Mouse (Mus musculus) stomach, embryonic 16.5 days (tissue): ENCODE data around the gene Pgls. TPM values are rescaled to one million over a fixed set of nuclear protein-coding genes. Genes with fewer than 3 reads are reported as not detected.

ENCODE experiments used
- ATAC-seq: fragments of 200-750 bp; cut with Nextera tagmentation; 2 replicates; pipeline ENCODE4 v1.8.0; 2017; ENCODE audit warnings: moderate number of reproducible peaks, moderate TSS enrichment; ENCODE audit not compliant: insufficient read depth, low FRiP score
- H3K27ac ChIP-seq: fragments of 300-500 bp; sonication (generic); 2 replicates; pipeline ENCODE4 v1.5.1; 2014; ENCODE audit warnings: low read length
- H3K27me3 ChIP-seq: fragments of 300-500 bp; sonication (generic); 2 replicates; pipeline ENCODE4 v1.6.1; 2014; ENCODE audit warnings: low read length, control low read depth, mixed read lengths; ENCODE audit not compliant: control insufficient read depth, insufficient read depth
- H3K36me3 ChIP-seq: fragments of 300-500 bp; sonication (generic); 2 replicates; pipeline ENCODE4 v1.6.1; 2014; ENCODE audit warnings: low read length; ENCODE audit not compliant: control insufficient read depth, insufficient read depth
- H3K4me1 ChIP-seq: fragments of 300-500 bp; sonication (generic); 2 replicates; pipeline ENCODE4 v1.6.1; 2014; ENCODE audit warnings: low read length, control low read depth, mixed read lengths; ENCODE audit not compliant: control insufficient read depth, insufficient read depth
- H3K4me2 ChIP-seq: fragments of 300-500 bp; sonication (generic); 2 replicates; pipeline ENCODE4 v1.6.1; 2014; ENCODE audit warnings: low read depth, low read length, mixed read lengths
- H3K4me3 ChIP-seq: fragments of 300-500 bp; sonication (generic); replicated peaks from 2 replicates; pipeline ENCODE4 v1.5.1; 2014; ENCODE audit warnings: mild to moderate bottlenecking, low read length
- H3K9ac ChIP-seq: fragments of 300-500 bp; sonication (generic); 2 replicates; pipeline ENCODE4 v1.6.1; 2014; ENCODE audit warnings: low read length
- H3K9me3 ChIP-seq: fragments of 300-500 bp; sonication (generic); replicated peaks from 2 replicates; pipeline ENCODE4 v1.6.1; 2016; ENCODE audit warnings: low read length, control low read depth; ENCODE audit not compliant: control insufficient read depth
- WGBS: fragments of 180-500 bp; shearing (Covaris S2); extraction: QIAGEN DNeasy Blood & Tissue Kit; methylation state at CpG from one replicate; pipeline ENCODE4 v1.1.7; 2014; 5-methylcytosine and 5-hydroxymethylcytosine counted together
- polyA plus RNA-seq: library from polyadenylated mRNA; unstranded; fragments of >200 nt; fragmentation: Nextera tagmentation; extraction: Ambion mirVana; gene quantifications from 2 replicates; pipeline ENCODE4 v1.2.1, GENCODE M21; 2015

Gene Pgls
- polyA plus RNA-seq, 1 experiment from 2014 or later = 206 TPM

DNA sequence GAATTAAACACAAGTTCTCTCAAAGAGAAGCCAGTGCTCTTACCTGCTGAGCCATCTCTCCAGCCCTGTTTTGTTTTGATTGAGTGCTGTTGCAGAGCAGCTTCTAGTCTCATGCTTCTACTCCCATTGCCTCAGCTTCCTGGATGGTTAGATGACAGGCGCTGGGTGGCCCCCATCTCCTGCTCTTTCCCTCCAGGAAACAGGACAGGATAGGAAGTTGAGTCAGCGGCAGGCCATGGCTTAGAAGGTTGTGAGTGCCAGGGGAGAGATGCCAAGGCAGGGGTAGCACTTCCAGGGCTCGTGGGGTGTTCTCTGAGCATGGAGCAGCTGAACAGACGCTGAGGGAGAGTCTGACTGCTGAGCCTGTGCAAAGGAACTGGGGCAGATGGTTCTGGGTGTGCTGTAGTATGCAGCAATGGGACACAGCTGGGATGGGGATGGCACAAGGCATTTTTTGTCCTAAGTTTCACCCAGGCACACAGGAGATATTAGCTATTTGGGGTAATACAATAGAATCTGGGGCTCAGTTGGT, 14.1 kb upstream of the Pgls start:
- H3K27ac ChIP-seq = no peak overlapping the region
- H3K27me3 ChIP-seq = no peaks in the 10 kb centered on the region
- no peak overlapping the region for H3K4me3 ChIP-seq
- H3K9me3 ChIP-seq = no peaks in the 10 kb centered on the region
- ATAC-seq = no peak
- H3K36me3 ChIP-seq = no peaks in the 10 kb centered on the region
- 70% methylated on average over 4 of the region's 4 CpGs for WGBS
- H3K4me1 ChIP-seq = no peaks in the 10 kb centered on the region
- H3K9ac ChIP-seq = no peak overlapping the region
- H3K4me2 ChIP-seq = no peak overlapping the region

DNA sequence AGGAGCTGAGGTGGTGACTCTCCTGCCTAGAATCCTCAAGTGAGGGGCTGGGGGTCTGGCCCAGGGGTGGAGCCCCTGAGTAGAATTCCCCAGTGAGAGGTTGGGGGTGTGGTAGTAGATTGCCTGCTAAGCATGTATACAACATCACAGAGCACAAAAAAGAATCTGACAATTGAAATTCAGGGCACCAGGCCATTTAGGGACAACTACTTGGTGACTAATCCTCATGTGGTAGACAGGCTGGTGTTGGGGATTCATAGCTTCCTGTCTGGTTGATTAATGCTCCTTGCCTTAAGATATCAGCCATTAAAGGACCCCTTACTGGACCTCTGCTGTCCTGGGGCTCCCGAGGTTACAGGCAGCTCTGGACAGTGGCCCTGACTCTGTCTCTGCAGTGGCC, 13.0 kb upstream of the Pgls start:
- 76% methylated on average over 1 of the region's 1 CpGs for WGBS
- Histone ChIP-seq H3K4me1 (no peaks in the 10 kb centered on the region), H3K9ac (no peak overlapping the region), H3K4me2 (no peak overlapping the region), H3K9me3 (no peaks in the 10 kb centered on the region), H3K27me3 (no peaks in the 10 kb centered on the region), H3K36me3 (no peaks in the 10 kb centered on the region), H3K27ac (no peak overlapping the region), H3K4me3 (no peak overlapping the region)
- ATAC-seq = no peak

DNA sequence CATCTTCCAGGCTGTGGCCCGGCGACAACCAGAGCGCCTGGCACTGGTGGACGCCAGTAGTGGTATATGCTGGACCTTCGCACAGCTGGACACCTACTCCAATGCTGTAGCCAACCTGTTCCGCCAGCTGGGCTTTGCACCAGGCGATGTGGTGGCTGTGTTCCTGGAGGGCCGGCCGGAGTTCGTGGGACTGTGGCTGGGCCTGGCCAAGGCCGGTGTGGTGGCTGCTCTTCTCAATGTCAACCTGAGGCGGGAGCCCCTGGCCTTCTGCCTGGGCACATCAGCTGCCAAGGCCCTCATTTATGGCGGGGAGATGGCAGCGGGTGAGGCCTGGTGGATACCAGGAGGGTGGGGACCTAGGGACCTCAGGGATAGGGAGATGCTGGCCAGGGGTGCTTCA, 12.5 kb upstream of the Pgls start:
- no peaks in the 10 kb centered on the region for H3K27me3 ChIP-seq
- ATAC-seq = no peak
- no peak overlapping the region for H3K9ac ChIP-seq
- H3K27ac ChIP-seq = no peak overlapping the region
- H3K4me3 ChIP-seq = no peak overlapping the region
- no peak overlapping the region for H3K4me2 ChIP-seq
- H3K9me3 ChIP-seq = no peaks in the 10 kb centered on the region
- no peaks in the 10 kb centered on the region for H3K4me1 ChIP-seq
- peaks cover 3% of the 10 kb centered on the region for H3K36me3 ChIP-seq
- WGBS = 88% methylated on average over 14 of the region's 14 CpGs

DNA sequence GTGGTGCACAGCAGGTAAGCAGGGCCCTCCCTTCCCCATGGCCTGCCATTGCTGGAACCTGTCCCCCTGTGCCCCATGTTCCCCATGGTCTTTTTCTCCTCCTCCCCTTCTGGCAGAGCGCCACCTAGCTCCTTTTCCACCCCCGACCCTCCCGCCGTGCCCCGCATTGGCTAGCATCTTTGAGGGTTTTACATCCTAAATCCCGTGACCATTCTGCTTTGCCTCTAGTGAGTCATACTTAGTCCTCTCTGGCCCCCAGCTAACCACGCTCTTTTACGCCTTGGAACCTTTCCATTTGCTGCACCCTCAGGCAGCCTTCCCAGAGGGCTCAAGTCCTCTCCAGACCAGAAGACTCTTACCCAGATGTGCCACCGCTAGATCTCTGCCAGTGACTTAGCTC, 11.8 kb upstream of the Pgls start:
- H3K27ac ChIP-seq = peak overlapping the region; percentile 58; the same call in 1 of the 2 replicates
- no peak overlapping the region for H3K9ac ChIP-seq
- 55% methylated on average over 9 of the region's 9 CpGs for WGBS
- no peak overlapping the region for H3K4me3 ChIP-seq
- peaks cover 5% of the 10 kb centered on the region for H3K36me3 ChIP-seq
- H3K4me2 ChIP-seq = no peak overlapping the region
- H3K27me3 ChIP-seq = no peaks in the 10 kb centered on the region
- H3K9me3 ChIP-seq = no peaks in the 10 kb centered on the region
- H3K4me1 ChIP-seq = no peaks in the 10 kb centered on the region
- ATAC-seq = no peak

DNA sequence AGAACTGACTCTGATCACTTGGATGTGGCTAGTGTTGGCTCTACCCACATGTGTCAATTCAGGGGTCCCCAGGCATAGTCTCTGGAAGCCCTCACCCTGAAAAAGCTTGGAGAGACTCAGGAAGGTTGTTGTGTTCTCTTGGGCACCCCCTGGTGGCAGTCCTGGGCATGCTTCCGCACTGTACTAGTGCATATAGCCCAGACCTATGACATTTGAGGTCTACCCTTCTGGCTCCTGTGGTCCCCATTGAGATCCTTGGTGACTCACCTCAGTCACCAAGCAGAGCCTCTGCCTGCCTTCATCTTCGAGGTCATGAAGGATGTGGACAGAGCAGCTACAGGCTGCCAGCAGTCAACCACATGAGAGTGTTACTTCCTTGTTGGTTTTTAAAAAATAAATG, 5.1 kb upstream of the Pgls start:
- H3K9ac ChIP-seq = no peak overlapping the region
- H3K27me3 ChIP-seq = no peaks in the 10 kb centered on the region
- H3K4me3 ChIP-seq = no peak overlapping the region
- H3K36me3 ChIP-seq = peaks cover 5% of the 10 kb centered on the region
- no peak overlapping the region for H3K4me2 ChIP-seq
- H3K9me3 ChIP-seq = no peaks in the 10 kb centered on the region
- ATAC-seq = no peak
- peaks cover 8% of the 10 kb centered on the region for H3K4me1 ChIP-seq
- no peak overlapping the region for H3K27ac ChIP-seq
- WGBS = 71% methylated on average over 2 of the region's 2 CpGs

DNA sequence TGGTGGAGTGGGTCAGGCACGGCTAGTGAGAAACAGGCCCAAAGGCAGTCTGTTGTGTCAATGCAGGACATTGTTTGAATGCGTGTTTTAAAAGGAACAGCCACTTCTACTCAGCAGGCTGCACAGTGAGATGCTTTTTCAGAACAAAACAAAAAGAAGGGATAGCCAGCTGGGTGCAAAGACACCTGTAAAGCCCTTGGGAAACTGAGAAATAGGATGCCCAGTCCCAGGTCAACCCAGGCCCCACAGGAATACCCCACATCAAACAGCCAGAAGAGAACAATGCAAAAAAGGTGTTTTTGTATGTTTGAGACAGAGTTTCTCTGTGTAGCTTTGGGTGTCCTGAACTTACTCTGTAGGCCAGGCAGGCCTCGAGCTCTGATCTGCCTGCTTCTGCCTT, 3.2 kb upstream of the Pgls start:
- Histone ChIP-seq H3K27ac (no peak overlapping the region), H3K4me1 (peaks cover 19% of the 10 kb centered on the region), H3K9me3 (no peaks in the 10 kb centered on the region), H3K36me3 (peaks cover 5% of the 10 kb centered on the region), H3K9ac (no peak overlapping the region), H3K4me3 (no peak overlapping the region), H3K4me2 (no peak overlapping the region), H3K27me3 (no peaks in the 10 kb centered on the region)
- 75% methylated on average over 3 of the region's 3 CpGs for WGBS
- no peak for ATAC-seq

DNA sequence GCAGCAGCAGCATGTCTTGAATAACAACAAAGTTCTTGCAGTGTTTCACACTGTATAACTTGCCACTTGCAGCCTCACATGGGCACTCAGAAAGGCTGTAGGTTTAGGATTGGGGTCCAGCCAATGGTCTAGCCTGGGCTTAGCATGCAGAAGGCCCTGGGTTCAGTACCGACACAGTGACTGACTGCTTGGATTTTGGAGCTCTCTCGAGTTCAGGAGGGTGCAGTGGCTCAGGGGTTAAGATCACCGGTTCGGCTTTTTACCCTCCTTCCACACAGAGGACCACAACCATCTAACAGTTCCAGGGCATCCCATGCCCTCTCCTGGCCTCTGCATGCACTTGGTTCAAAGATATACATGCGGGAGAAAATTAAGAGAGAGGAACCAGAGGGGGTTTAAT, 959 bp upstream of the Pgls start:
- no peak for ATAC-seq
- Histone ChIP-seq H3K27me3 (no peaks in the 10 kb centered on the region), H3K4me1 (peaks cover 24% of the 10 kb centered on the region), H3K4me3 (peak overlapping the region; percentile 94), H3K4me2 (peak overlapping the region; percentile 68), H3K9ac (peak overlapping the region; percentile 98), H3K36me3 (no peaks in the 10 kb centered on the region; the same call in 1 of the 2 replicates), H3K27ac (peak overlapping the region; percentile 99), H3K9me3 (no peaks in the 10 kb centered on the region)
- WGBS = 17% methylated on average over 5 of the region's 5 CpGs

DNA sequence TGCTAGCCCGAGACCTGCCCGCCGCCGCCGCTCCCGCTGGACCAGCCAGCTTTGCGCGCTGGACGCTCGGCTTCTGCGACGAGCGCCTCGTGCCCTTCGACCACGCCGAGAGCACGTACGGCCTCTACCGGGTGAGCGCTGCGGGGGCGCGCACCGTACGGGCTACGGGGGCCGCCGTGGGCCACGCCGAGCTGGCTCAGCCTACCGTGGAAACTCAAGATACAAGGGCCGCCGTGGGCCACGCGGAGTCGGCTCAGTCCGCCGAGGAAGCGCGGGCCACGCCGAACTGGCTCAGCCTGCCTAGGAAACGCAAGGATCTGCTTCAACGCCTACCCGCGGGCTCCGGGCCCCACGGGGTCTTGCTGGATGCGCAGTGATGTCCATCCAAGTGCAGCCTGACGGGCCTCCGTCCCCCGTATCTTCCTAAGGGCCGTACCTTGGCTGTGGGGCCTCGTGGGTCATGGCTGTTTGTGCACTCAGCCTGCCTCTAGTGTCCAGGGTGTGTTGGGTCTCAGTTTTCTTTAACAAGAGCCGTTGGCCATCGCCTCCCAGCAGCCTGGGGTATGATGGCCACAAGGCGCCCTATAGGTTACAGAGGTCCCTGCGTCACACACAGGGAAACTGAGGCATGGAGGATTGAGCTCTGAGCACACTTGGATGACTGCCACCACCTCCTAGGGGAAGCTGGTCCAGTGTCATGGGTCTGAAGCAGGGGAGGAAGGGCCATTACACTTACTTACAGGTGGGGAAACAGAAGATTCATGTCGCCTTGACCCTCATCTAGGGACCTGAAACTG, 596 bp downstream of the Pgls start:
- Histone ChIP-seq H3K36me3 (no peaks in the 10 kb centered on the region; the same call in 1 of the 2 replicates), H3K9me3 (no peaks in the 10 kb centered on the region), H3K27ac (peak overlapping the region; percentile 99), H3K9ac (peak overlapping the region; percentile 98), H3K4me1 (peaks cover 24% of the 10 kb centered on the region), H3K27me3 (no peaks in the 10 kb centered on the region), H3K4me2 (peak overlapping the region; percentile 68), H3K4me3 (peak overlapping the region; percentile 94)
- ATAC-seq = peak; percentile 71
- 4% methylated on average over 60 of the region's 60 CpGs for WGBS

DNA sequence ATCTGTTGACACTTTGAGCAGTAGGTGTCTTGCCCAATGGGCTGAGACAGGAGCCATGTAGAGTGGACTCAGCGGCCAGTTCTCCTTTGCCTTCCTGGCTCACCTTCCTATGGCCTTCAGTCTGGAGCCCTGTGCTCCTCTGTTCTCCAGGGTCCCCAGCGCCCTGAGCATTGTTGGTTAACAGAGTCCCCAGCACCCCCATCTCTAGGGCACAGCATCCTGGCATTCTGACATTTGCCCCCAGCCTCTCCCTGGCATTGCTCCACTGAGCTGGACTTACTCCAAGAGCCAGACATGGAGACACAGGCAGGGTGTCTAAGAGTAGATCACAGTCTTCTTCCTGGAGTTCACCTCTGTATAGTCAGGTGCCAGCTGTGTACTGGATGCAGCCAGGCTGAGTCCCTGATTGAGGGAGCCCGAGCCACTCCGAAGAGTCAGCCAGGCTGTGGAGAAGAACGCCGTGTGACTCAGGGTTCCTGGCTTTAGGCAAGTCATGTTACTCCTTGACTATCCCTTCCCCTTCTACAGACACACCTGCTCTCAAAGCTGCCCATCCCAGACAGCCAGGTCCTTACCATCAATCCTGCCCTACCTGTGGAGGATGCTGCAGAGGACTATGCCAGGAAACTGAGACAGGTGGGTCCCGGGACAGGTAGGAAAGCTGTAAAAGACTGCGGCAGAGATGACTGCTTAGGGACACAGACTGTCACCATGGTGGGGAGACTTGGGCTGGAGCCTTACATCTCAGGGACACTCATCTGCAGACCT, 1.8 kb downstream of the Pgls start:
- WGBS = 92% methylated on average over 8 of the region's 8 CpGs
- Histone ChIP-seq H3K9me3 (no peaks in the 10 kb centered on the region), H3K4me2 (no peak overlapping the region), H3K4me1 (peaks cover 24% of the 10 kb centered on the region), H3K36me3 (no peaks in the 10 kb centered on the region; the same call in 1 of the 2 replicates), H3K27me3 (no peaks in the 10 kb centered on the region), H3K27ac (no peak overlapping the region), H3K4me3 (no peak overlapping the region), H3K9ac (no peak overlapping the region)
- ATAC-seq = no peak
